In genomic region chr9:112215030-112215806, GRCm38 (mm10) we compare ENCODE assay signal across 18 mouse cellular contexts. TPM values are rescaled to one million over a fixed set of nuclear protein-coding genes. Genes with fewer than 3 reads are reported as not detected.
DNase-seq lines count a peak whose midpoint lies in the region; ATAC-seq and TF ChIP-seq lines count a peak whose summit lies in the region.
"Had no signal": no experiment of that assay in that cellular context is flagged by ENCODE, and none has a peak within 500 bp of the region (broad histone marks: within the 10 kb centered on the region; RNA-seq: fewer than 3 reads in every experiment).

No protein-coding gene starts in this region.

- no peak overlapping the region for H3K4me3 ChIP-seq in forebrain, embryonic 13.5 days
- H3K4me3 ChIP-seq in forebrain, embryonic 10.5 days: no peak overlapping the region
- H3K4me3 ChIP-seq in left cerebral cortex, adult 2 months: no peak overlapping the region
- H3K4me3 ChIP-seq in liver, embryonic 12.5 days: no peak overlapping the region
- H3K4me3 ChIP-seq: gastrocnemius, adult 2 months; hindbrain, embryonic 13.5 days had no signal

- no peaks in the 10 kb centered on the region for H3K27me3 ChIP-seq in forebrain, embryonic 13.5 days
- no peaks in the 10 kb centered on the region for H3K27me3 ChIP-seq in forebrain, embryonic 10.5 days (ENCODE audit: poor library complexity, severe bottlenecking)
- H3K27me3 ChIP-seq in liver, embryonic 12.5 days (replicated peaks): no peaks in the 10 kb centered on the region
- H3K27me3 ChIP-seq: hindbrain, embryonic 13.5 days had no signal

- 72% methylated on average over 10 of the region's 10 CpGs for WGBS in forebrain, embryonic 13.5 days
- 82% methylated on average over 10 of the region's 10 CpGs for WGBS in forebrain, embryonic 10.5 days
- WGBS in liver, embryonic 12.5 days (ENCODE audit: insufficient replicate concordance): 63% methylated on average over 10 of the region's 10 CpGs

- H3K9ac ChIP-seq in forebrain, embryonic 13.5 days: no peak overlapping the region
- H3K9ac ChIP-seq in liver, embryonic 12.5 days: no peak overlapping the region
- H3K9ac ChIP-seq: hindbrain, embryonic 13.5 days had no signal

- H3K4me2 ChIP-seq in forebrain, embryonic 13.5 days: no peak overlapping the region
- no peak overlapping the region for H3K4me2 ChIP-seq in liver, embryonic 12.5 days
- H3K4me2 ChIP-seq: hindbrain, embryonic 13.5 days had no signal

- no peak overlapping the region for H3K27ac ChIP-seq in forebrain, embryonic 13.5 days
- H3K27ac ChIP-seq in forebrain, embryonic 10.5 days: no peak overlapping the region
- H3K27ac ChIP-seq in left cerebral cortex, adult 2 months: peak overlapping the region; percentile 40; the same call in 1 of the 2 replicates
- no peak overlapping the region for H3K27ac ChIP-seq in liver, embryonic 12.5 days
- H3K27ac ChIP-seq: hindbrain, embryonic 13.5 days had no signal

- TF ChIP-seq CTCF in left cerebral cortex, adult 2 months (IDR thresholded peaks at IDR 0.05): no peak

- peak; percentile 68; the same call in 1 of the 2 replicates for ATAC-seq in forebrain, embryonic 13.5 days
- ATAC-seq in liver, embryonic 12.5 days: no peak

- intact Hi-C loops in left cerebral cortex, adult 2 months (cut with DNase I): no loop called here
- intact Hi-C loops in left cerebral cortex, postnatal 10 days (cut with DNase I): no loop called here

- no peaks in the 10 kb centered on the region for H3K9me3 ChIP-seq in forebrain, embryonic 13.5 days (replicated peaks)
- H3K9me3 ChIP-seq in forebrain, embryonic 10.5 days: no peaks in the 10 kb centered on the region
- H3K9me3 ChIP-seq in liver, embryonic 12.5 days (replicated peaks): no peaks in the 10 kb centered on the region
- H3K9me3 ChIP-seq: hindbrain, embryonic 13.5 days had no signal

- no peaks in the 10 kb centered on the region; the same call in 1 of the 2 replicates for H3K4me1 ChIP-seq in forebrain, embryonic 13.5 days
- H3K4me1 ChIP-seq in forebrain, embryonic 10.5 days: no peaks in the 10 kb centered on the region
- 0 out of 2 replicates have a peak, but pooled peaks cover 4% of the 10 kb centered on the region for H3K4me1 ChIP-seq in liver, embryonic 12.5 days

- no peak for DNase-seq in forebrain, embryonic 10.5 days (ENCODE audit: extremely low spot score, low spot score)
- DNase-seq in left cerebral cortex, adult 2 months (ENCODE audit: extremely low spot score in 1 of 2, low spot score in 2 of 2): no peak
- no peak for DNase-seq in left cerebral cortex, postnatal 10 days (ENCODE audit: extremely low spot score in 1 of 2, low spot score in 2 of 2)
- DNase-seq in thymus, postnatal 25 days: peak; percentile 27
- no peak for DNase-seq in thymus, postnatal 10 days (ENCODE audit: low spot score in 2 of 2)
- no peak for DNase-seq in T-cell, adult 2 months (ENCODE audit: low spot score)
- DNase-seq: adrenal gland, adult 2 months; cerebellum, adult 18-20 months; cerebellum, postnatal 36 days; gastrocnemius, adult 2 months; heart, adult 11 months; heart, postnatal 14 days; left cerebral cortex, postnatal 4 days; midbrain, embryonic 14.5 days; thymus, postnatal 14 days had no signal

- H3K36me3 ChIP-seq in forebrain, embryonic 13.5 days (ENCODE audit: poor library complexity, severe bottlenecking): no peaks in the 10 kb centered on the region
- no peaks in the 10 kb centered on the region for H3K36me3 ChIP-seq in forebrain, embryonic 10.5 days (replicated peaks)
- H3K36me3 ChIP-seq in liver, embryonic 12.5 days: no peaks in the 10 kb centered on the region
- H3K36me3 ChIP-seq: hindbrain, embryonic 13.5 days had no signal

RNA-seq across cellular contexts. Expression of gene Arpp21, which starts 20.5 kb away (rescaled TPM):
- polyA plus RNA-seq in forebrain, embryonic 13.5 days (2015; fragmentation: Nextera tagmentation; extraction: Ambion mirVana): 30.6 and 32.6 TPM in 2 replicates
- polyA plus RNA-seq in forebrain, embryonic 10.5 days (2016; fragmentation: Nextera tagmentation; extraction: Ambion mirVana): 0.20 and 1.4 TPM in 2 replicates
- 100 to 1,000 TPM; 762 to 763 TPM for total RNA-seq in left cerebral cortex, adult 2 months (2021)
- total RNA-seq in left cerebral cortex, postnatal 10 days (2021): 100 to 1,000 TPM; 705 to 707 TPM
- polyA plus RNA-seq in liver, embryonic 12.5 days (2016; fragmentation: Nextera tagmentation; extraction: Ambion mirVana): 0.83 and 1.1 TPM in 2 replicates

Comparison
In these comparisons a context has a peak if more than half of its experiments do, and no peak if none do; other contexts are left out.
1. RNA of gene Arpp21, which starts 20.5 kb away (polyA plus RNA-seq): 30.6 to 32.6 TPM in forebrain, embryonic 13.5 days; 0.20 to 1.4 TPM in forebrain, embryonic 10.5 days and 0.83 to 1.1 TPM in liver, embryonic 12.5 days; every median in the first group is over 10 times any median in the second.